Mouse (Mus musculus) cerebellum, postnatal 10 days (tissue): ENCODE data around the gene Gm20518.

Source experiments
- DNase-seq, 2 experiments: peaks; one replicate each; pipeline ENCODE4 v3.0.0; 2021; ENCODE audit warnings: mixed read lengths in 2 of 2

Gm20518 gene

DNA sequence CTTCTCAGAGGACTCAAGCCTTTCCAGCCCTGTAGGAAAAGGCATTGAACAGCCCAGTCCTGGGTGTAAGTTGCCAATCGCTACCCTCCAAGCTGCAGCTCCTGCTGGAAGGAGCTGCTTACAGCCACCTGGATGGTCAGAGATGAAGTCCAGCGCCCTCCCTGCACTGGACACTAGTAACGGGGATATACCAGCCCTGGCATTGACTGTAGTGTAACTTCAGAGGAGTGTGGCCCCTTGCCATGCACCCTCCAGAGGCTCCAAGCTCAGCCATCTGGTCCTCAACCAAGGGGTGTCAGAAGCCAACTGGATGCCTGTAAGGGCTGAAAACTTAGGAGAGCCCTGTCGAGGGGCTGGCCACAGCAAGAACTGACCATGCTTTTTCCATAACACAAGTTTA, 51.5 kb downstream of the Gm20518 start:
- DNase-seq: peak; percentile 78 to 91

DNA sequence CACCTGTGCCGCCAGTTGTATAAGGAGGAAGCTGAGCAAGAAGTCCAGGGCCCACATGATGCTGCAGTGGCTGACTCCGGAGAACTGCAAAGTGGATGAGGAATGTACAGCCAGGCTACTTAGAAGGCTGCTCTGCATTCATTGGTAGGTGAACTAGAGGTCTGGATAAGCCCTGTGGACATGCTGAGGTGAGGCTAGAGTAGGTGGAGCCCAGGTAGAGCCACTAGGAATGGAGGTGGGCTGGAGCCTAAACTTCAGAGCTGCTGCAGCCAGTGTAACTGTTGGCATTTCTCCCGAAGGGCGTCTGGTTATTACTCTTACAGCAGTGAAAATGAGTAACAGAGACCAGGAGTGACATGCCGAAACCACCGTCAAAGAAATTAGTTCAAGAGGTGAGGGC, 53.4 kb downstream of the Gm20518 start, which contains the start of gene Car15:
Car15 (minus strand) TSS at position 314 of the 400 bp plus-strand sequence.
- DNase-seq: no peak

DNA sequence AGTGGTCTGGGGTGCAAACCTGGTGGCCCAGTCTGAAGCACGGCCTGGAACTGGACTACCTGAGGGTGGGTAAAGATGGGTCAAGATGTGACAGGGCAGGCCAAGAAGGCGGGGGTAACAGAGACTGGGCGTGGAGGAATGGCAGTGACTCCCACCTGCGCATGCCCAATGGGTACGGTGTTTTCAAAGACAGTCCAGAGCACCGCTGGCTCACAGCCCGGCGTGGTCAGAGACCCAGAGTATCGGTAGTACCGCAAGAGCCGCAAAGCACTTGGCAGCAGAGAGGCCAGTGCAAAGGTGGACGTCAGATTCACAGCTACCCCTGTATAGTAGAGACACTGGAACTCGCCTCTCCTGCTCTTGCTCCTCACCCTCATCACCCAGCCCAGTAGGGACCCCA, 56.0 kb downstream of the Gm20518 start:
- peak in 1 of 2 experiments; percentile 54 for DNase-seq

DNA sequence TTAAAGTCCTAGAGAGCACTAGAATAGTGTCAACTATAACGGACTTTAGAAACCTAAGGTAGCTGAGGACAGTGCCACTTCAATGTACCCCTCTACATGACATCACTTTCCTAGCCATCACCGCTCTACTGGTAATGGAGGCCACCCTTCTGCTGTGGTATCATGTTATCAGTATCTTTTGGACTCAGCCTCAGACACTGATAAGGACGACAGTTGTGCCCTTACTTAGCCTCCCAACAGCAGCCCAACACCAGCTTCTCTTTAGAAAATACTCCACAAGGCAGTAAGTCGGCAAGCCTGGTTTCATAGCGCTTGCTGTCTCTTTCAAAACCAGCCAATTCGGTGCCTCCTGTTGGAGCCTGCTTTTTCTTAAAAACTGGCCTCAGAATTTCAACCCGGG, 56.9 kb downstream of the Gm20518 start:
- DNase-seq: no peak

DNA sequence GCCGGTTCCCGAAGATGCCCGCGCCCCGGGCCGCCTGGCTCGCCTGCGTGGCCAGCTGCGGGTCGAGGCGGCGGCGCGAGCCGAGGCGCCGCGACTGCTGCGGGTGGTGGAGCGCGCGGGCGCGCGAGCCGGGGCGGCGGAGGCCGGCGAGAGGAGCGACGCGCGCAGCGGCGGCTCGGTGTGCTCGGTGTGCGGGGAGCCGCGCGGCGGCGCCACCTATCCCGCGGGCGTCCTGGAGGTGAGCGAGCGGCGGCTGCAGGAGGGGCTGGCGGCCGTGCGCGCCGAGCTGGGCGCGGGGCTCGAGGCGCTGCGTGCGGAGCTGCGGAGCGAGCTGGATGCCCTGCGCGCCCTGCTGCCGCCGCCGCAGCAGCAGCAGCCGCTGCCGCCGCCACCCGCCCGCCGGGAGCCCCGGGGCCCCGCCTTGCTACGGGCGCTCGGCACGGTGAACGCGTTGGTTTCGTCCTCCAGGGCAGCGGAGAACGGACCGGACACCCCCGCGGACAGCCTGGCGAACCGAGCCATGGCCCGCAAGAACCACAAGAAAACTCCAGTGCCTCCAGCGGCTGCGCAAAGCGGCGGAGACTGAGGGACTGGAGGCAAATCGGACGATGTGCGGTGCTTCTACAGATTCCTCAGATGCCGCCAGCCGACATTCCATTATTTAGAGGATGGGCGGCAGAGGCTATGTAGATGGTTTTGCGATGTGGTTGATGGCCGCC, 57.6 kb downstream of the Gm20518 start:
- peak; percentile 68 to 72 for DNase-seq

DNA sequence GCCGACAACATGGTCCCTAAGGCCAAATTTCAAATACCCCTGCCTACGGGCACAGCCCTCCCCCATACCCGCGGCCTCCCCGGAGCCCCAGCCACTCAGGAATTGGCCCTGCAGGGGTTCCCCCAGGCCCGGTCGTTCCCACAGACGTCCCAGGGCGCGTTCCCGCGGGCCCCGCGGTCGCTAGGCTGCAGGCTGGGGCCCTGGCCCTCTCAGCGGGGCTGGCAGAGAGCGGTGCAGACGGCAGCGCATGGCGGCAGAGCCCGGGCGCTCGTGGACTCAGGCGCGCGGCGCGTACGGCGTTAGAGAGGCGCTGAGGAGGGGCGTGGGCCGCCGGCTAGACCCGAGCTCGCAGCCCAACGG, 58.2 kb downstream of the Gm20518 start:
- DNase-seq: peak; percentile 68 to 70

DNA sequence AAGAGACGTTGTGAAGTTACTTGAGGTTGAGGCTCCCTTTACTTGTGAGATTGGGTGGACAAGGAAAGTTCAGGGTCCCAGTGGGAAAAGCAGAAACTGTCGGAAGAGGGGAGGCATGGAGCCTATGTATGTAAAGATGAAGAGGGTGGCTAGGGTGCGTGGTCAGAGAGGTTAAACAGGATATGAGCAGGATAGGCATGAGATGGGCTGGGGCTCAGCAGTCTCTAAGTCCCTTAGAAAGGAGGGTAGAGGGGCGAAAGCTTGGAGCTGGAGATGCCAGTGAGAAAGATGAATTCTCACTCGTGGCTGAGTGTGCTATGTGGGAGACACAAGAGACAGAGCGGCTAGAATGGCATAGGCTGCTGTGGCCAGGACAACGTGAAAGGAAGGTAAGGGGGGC, 58.6 kb downstream of the Gm20518 start, which contains the start of gene B830017H08Rik:
B830017H08Rik (plus strand) TSS at position 301 of the 400 bp plus-strand sequence.
- DNase-seq: no peak

DNA sequence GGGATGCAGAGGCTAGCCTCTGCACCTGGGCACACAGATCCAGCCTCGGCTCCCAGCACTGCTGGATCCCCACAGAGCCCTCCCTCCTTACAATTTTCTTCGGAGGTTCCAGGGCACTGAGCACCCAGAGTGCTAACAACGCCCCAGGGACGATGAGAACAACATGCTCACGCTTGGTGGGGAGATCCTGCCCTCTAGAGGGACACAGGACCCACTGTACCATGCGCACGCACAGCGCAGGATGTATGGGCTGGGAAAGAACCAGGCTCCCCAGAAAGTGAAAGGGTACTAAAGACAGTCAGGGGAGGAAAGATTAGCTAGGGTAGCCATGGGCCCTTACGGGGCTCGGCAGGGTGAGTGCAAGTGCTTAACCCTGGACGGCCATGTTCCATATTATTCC, 59.7 kb downstream of the Gm20518 start:
- no peak for DNase-seq

DNA sequence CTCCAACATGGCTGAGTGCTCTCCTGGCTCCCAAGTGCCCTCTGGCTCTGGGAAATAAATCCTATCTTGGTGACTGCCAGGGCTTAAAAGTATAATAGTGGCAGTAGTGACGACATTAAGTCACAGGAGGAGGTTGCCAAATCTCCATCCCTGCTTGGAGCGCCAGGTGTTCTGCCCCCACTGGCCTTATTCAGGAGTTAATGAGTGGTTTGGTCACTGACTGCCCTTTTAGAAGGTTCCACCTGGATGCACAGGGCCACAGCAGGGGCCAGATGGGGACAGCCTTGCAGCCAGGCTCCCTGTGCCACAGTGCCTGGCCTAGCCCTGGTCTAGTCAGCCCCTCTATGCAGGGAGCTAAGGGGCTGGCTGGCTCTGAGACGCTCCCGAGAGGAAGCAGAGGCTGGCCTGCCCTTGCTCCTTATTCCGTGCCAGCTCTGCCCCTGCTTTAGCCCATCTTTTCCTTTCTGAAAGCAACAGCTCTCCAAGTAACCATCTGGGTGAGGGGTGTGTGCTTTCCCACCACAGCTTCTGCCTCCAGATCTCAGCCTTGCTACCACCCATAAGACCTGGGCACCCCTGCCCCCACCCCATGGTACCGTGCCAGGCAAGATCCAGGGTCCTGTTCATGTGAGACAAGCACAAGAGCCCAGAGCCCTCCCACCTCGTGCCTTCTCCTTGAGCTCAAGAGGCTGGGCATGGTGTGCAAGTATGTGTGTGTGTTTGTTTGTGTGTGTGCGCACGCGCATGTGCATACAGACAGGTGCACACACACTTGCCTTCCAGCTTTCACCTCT, 60.9 kb downstream of the Gm20518 start:
- DNase-seq: peak in 1 of 2 experiments; percentile 72

DNA sequence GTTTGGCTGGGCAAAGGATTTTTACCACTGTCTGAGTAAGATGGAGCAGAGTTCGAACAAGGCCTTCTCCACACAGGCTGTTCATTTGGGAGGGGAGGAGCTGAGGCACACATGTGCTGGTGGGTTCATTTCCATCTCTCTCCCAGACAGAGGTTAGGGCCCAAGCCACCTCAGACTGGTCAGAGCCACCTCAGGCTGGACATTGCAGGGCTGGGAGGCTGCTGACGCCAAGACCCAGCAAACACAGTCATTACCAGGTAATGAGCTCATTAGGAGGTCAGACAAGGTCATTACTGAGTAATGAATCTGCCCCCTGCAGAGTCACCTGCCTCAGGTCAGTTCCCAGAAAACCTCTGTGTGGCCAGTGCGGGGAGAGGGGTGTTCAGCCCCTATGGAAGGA, 62.6 kb downstream of the Gm20518 start:
- no peak for DNase-seq

DNA sequence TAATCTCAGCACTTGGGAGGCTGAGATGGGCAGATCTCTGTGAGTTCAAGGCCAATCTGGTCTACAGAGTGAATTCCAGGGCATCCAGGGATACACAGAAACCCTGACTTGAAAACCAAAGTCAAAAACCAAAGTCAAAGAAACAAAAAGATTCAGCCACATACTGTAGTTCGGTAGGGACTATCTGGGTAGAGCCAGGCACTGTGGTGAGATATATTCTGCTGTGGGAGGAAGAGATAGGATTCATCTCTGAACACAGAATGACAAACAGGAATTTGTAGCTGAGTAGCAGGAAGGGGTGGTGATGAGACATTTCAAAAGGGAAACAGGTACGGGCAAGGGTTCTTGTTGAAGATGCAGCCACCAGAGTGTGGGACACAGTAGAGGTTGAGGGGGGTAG, 63.2 kb downstream of the Gm20518 start:
- DNase-seq: no peak

DNA sequence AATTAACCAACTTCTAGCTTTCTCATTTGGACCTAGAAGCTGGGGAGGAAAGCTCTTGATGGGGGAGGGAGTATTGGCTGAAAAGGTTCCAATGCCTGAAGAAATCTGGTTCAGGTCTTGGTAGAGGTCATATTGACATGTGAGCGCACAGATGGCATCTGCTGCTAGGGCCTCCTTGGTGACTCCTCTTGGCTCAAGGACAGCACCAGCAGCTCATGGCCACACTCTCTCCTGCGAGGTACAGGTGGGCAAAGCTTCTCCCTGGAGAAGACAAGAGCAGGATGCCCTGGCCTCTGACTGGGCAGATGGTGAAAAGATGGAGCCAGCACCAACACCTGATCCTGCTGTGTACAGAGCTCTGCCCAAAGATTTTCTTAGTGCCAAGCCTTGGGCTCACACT, 65.0 kb downstream of the Gm20518 start:
- DNase-seq: peak; percentile 75 to 80

DNA sequence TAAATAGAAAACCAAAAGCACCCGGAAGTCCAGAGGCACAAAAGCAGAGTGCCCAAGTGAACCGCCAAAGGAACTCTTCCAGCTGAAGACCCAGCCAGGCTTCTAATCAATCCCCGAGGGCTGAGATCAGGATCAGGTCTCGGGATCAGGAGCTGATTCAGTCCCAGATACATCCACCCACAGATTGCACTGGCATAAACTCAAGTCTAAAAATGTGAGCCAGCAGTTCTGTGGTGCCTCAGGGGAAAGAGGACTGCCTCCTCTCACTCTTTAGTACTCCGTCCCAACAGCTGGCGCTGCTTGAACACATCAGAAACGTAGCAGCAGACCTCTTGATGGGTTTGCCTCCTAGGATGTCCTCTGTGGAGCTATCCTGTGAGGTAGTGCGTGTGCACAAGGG, 74.9 kb downstream of the Gm20518 start:
- DNase-seq: no peak

DNA sequence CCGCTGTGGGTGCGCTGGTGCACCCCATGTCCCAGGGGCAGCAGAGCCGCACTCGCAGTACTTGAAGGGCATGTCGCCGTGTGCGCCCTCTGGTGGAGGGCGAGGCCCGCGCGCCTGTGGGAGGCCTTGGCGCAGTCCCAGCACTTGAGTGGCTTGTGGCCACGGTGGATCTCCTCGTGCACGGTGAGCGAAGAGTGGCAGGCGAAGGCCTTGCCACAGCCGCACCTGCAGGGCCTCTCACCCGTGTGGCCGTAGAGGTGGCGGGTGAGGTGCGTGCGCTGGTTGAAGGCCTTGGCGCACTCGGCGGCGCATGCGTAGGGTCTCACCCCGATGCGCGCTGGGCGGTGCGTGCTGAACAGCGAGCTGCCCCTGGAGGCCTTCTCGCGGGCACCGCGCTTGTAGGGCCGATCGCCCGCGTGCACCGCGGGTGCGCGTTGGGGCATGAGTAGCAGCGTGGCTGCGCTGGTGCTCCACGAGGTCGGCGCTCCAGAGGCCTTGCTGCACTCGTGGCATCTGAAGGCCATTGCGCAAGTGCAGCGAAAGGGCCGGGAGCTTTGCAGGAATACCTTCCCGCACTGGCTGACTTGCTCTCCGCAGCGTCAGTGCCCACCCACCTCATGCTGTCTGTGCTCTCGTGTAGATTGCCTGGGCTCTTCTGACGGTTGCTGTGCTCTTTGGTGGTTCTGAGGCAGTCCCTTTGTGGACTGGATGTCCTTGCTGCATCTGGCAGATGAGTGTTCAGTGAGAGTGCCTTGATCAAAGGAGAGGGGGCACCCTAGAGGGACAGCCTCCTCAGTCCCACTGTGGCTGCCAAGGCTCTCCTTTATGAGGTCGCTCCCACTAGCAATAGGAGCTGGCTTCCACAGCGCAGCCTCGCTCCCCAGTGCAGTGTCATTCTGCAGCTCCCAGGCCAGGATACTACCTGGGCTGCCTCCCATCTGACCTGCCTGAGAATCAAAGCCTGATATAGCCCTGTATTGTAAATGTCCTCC, 75.8 kb downstream of the Gm20518 start:
- peak; percentile 82 to 84 for DNase-seq

DNA sequence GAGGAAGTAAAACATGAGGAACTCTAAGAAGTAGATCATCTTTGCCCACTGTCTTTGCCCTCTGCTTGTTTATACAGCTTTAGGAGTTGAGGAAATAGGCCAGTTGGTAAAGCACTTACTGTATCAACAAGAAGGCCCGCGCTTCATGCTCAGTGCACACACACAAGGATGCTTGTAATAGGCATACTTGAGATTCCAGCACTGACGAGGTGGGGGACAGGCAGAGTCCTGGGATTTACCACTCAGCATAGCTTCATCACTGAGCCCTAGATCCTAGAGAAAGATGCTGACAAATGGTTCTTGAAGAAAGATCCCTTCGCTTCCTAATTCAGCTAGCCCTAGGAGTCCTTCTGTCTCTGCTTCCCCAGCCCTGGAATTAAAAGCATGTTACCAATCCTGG, 78.3 kb downstream of the Gm20518 start:
- DNase-seq: no peak

DNA sequence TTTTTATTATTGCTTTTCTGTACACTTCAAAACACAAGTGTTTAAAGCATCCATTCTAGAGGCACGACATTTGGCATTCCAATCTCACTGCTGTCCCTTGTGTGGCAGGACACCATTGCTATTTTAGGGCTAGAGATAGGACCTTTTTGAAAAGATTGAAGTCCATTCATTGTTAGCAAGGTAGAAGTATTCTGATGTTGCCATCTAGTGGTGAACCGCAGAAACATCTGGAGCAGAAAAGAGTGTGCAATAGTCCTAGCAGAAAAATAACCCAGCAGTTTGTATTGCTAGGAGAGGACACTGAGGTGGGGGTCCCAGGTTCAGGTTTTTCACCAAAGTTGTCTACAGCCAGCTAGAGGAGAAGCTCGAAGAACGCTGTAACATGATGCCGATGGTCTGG, 79.4 kb downstream of the Gm20518 start:
- DNase-seq: peak; percentile 52 to 63

DNA sequence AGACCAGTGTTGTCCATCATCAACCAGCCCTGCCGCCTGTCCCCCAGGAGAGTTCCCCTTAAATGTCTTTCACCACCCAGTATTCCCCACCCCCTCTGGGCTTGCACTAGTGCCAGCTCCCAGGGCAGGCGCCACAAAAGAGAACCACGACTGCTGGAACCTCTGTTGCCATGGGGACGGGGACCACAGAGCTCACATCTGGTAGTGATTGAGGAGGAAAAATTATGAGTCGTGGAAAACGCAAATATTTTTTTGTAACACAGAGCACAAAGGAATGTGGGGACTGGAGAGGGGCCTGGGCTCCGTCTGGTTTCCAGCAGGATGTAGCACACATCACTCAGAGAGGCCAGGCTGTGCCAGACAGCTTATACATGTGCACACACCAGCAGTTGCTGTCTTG, 81.8 kb downstream of the Gm20518 start:
- peak; percentile 38 to 51 for DNase-seq

DNA sequence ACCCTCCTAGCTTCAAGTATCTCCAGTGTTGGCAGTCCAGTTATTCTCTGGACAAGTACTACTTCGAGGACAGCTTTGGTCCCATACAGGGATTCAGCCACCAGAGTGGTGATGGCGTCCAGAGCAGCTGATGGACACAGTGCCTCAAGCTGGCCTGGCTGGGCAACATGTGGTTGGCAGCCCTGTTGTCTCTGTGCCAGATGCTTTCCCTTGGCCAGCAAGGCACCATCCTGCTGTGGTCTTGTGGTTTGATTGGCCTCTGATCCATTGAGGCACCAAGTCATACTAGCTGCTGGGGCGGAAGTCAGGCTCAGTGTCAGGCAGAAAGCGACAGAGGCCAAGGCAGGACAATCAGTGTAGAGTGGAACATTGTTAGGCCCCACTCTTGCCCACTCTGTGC, 82.3 kb downstream of the Gm20518 start:
- DNase-seq: peak; percentile 68 to 72

DNA sequence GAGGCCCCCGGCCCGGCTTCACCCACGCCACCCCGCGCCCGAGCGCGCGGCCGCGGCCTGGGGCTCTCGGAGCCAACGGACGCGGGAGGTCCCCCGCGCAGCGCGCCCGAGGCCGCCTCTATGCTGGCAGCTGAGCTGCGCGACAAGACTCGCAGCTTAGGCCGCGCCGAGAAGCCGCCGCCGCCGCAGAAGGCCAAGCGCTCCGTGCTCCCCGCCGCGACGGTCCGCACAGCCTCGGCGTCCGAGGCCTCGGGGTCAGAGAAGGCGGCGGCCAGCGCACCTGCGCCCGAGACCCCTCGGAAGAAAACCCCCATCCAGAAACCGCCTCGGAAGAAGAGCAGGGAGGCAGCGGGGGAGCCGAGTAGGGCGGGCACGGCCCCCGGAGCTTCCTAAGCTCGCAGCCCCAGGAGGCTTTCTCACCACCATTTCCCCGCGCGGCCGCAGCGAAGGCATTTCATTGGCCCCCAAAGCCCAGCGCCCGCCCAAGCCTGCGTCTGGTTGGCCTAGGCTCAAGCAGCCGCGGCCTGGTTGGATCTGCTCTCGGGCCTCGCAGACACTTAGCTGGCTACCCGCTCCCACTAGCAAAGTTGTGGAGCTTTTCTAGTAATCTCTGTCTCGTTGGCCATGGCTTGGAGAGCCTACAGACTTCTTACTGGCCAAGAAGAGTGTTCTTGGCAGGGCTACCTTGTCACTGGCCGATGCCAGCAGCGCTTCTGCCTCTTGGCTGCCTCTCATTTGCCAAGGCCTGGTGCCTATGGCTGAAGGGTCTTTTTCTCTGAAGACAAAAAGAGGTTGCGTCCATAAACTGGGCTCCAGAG, 84.1 kb downstream of the Gm20518 start:
- peak; percentile 92 to 93 for DNase-seq

DNA sequence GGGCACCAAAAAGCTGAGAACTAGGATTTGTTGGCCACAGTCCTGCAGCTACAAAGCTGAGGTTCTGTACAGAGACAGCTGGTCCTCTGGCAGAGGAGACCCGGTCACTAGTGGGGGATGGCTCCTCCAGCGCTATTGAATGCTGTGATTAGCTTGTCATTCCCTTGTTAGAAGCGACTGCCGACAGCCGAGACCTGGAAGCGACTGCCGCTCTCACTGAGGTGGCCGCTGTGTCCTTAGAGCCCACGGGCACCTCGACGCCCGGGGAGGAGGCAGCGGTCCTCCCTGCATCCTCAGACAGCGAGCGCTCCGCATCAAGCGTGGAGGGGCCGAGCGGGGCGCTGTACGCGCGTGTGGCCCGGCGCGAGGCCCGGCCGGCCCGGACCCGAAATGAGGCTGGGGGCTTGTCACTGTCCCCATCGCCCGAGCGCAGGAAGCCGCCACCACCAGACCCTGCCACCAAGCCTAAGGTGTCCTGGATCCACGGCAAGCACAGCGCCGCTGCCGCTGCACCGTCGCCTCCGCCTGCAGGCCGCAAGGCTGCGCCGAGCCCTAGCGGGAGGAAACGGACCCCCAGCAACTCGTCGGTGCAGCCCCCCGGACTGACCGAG, 84.8 kb downstream of the Gm20518 start:
- peak; percentile 47 to 64 for DNase-seq

DNA sequence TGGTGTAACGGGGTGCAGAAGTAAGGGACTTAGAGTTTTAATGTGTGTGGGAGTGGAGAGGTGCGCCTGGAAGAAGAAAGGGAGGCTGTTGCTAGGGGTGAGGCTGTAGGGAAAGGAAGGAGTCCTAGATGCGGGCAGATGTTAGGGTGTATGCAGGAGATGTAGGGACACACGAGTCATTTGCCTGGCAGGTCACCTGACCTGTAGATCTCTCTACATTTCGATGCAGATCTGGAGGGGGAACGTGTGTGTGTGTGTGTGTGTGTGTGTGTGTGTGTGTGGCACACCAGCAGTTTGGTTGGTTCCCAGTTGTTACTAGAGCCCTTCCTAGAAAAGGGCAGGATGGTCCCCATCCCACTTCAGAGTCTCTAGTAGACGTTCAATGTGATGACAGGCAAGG, 86.5 kb downstream of the Gm20518 start:
- DNase-seq: no peak
